Mouse (Mus musculus) cerebellum, postnatal 14 days (tissue): ENCODE measurements around the gene Tpte.
A peak's percentile ranks its signal among the peaks of the same experiment; 100 is the strongest.
"Not testable (repeated sequence)": the region's sequence is repeated elsewhere in the genome, so short reads cannot be mapped to it uniquely, and the experiment has no call there.

ENCODE experiments used
- DNase-seq, 2 experiments: peaks; one replicate each; pipeline ENCODE4 v3.0.0; 2021; ENCODE audit warnings: mixed read lengths in 2 of 2

Tpte gene

DNA sequence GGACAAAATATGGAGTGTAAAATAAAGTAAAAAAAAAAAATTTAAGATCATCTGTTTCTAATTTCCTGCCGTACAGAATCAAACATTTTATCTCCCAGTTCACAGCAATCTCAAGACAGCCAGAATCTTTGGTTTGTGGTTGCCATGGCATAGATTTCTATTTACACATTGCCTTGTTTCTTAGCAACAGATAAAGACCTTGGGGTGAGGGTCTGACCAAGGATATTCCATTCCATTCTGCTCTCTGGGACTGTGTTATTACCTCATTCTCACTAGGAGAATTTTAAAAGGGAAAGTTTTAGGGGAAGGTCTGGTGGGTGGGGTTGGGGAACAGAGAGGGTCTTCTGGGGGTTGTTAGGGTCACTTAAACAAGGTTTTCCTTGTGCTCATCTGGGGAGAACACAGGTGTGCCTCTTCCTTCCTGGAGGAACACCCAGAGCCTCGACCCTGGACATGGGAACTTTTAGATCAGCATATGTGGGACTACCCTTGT is at the start of gene Tpte:
Tpte (plus strand) TSS at position 443 of the 493 bp plus-strand sequence.
- no peak for DNase-seq

DNA sequence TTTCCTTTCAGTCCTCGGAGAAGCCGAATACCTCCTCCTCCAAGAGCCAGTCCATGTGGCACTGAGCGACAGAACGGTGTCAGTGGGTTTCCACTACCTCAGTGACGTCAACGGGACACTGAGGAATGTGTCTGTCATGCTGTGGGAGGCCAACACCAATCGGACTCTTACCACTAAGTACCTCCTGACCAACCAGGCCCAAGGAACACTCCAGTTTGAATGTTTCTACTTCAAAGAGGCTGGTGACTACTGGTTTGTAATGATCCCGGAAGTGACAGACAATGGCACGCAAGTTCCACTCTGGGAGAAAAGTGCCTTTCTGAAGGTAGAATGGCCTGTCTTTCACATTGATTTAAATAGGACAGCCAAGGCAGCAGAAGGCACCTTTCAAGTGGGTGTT is 40.3 kb upstream of the Tpte start:
- no peak for DNase-seq

DNA sequence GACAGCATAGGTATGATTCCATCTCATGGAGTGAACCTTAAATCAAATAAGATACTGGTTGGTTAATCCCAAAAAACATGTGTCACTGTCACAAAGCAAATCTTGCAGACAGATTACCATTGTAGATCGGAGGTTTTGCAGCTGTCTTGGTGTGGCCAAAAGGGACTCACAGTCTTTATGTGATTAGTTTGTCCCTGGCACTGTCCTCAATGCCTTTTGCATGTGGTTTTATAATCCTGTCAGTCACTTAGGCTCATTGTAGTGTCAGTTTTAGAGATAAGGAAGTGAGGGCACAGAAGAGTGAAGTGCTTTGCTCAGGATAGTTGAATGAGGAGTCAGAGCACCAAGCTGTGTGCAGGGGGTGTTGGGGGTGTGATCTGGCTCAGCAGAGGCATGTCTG is 37.6 kb upstream of the Tpte start:
- DNase-seq, result no peak

DNA sequence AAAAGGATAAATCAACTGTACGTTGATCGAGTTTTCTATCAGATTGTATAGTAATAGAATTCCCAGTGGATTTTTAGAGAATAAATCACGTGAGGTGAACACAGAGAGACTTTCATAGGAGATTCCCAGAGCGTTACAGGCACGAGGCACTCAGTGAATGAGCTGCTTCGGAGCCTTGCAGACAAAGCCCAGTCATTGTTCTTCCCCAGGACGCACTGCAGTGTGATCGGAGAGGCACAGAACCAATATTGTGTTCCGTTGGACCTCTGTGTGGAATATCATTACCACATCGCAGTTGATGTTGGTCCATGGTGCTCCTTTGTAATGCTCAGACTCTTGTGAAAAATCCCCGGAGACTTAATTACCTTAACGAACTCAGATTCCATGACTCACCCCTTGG is 35.3 kb upstream of the Tpte start:
- DNase-seq, result no peak

DNA sequence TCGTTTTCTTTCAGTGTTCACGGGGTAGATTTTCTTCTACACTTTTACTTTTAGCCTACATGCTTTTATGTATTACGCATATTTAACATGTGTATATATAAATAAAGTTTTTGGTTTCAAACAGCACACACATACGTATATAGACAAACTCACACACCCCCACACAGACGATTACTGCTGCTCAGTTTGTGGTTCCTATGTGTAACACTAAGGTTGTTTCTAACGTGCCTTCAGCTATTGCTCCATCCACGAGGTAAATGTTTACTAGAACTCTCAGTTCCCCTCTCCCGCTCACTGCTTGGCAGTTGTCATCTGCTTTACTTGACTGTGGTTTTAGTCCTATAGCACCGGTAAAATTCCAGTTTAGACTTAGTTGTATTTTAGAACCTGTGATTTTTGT is 34.2 kb upstream of the Tpte start:
- no peak for DNase-seq

DNA sequence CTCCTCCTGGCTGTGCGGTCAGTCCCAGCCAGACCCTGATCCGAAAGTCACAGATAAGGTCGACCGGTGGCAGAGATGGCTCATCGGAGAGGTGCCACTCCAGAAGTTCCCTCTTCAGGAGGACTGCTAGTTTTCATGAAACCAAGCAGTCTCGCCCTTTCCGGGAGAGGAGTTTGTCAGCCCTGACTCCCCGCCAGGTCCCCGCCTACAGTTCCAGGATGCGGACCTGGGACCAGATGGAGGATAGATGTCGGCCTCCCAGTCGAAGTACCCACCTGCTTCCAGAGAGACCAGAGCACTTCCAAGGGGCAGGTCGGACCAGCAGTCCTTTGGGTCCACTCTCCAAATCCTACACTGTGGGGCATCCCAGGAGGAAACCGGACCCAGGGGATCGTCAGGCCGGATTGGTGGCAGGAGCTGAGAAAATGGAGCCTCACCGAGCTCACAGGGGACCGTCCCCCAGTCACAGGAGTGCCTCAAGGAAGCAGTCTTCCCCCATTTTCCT is 24.2 kb upstream of the Tpte start:
- peak in 1 of 2 experiments; percentile 3 for DNase-seq

DNA sequence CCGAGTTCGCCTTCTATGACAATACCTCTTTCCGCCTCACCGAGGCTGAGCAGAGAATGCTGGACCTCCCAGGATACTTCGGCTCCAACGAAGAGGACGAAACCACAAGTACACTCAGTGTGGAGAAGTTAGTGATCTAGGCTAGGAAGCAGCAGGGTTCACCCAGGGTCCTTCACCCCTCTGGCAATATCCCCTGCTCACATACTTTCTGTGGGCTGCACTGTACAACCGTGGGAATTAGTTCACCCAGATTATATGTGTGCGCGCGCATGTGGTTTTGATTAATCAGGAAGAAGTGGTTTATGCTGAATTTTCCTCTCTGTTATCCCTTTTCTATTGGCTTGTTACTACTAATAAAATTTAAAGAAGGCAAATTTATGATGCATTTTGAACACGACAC is 23.7 kb upstream of the Tpte start:
- no peak for DNase-seq

DNA sequence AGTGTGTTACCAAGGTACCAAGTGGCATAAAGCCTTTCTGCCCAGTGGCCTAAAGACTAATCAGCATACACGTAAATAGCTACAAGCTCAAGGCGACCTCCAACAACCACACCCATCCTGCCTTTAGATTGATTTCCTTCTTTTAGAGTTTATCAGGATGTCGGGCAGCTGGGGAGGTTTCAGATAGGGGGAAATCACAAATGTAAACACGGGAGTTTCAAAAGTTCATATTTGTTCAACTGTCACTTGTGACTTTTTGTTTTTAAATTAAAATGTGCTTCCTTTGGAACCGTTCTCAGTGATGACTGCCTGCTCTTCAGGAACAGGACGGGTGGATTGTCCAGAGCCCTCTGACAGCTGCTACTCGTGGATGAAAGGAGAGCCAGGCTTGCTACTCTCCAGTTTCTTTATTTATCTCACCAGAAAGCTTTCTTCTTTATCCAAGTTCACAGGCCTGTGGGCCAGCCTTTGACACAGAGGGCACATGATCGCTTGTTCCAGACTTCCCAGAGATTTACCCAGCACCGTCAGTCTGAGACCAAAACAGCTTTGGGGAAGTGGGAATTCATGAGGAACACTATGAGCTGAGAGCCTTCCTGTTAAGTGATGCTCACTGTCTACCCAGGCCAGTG is 23.0 kb upstream of the Tpte start:
- DNase-seq, result no peak

DNA sequence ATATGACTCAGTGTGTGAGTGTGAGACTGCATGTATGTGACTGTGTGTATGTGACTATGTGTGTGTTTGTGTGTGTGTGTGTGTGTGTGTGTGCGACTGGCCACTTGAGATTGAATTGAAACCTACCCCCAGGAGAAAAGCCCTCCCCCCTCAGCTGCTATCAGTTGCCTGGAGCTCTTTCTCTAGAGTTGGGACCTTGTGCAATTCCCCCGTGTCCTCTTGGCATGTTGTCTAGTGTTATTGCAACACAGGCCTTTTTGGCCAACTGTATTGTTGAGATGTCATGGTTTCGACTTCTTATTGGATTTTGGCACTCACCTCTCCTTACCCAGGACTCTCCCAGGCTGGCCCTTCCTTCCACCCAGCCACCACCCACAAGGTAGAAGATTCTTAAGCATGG is 21.0 kb upstream of the Tpte start:
- no peak for DNase-seq

DNA sequence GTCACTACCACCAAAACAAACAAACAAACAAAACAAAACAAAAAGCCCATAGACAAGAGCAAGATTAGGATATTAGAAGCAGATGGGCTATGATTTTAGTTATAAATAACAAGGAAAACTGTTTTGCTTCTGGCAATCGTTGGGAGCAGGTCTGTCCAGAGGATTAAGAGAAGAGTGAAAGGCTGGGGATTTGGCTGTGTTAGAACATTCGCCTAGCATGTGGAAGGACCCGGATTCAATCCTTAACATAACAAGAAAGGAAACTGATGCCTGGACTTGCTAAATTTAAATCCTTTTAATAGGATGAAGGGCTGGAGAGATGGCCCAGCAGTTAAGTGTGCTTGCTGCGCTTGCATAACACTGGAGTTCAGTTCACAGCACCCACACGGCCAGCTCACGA is 18.9 kb upstream of the Tpte start:
- DNase-seq, result no peak

DNA sequence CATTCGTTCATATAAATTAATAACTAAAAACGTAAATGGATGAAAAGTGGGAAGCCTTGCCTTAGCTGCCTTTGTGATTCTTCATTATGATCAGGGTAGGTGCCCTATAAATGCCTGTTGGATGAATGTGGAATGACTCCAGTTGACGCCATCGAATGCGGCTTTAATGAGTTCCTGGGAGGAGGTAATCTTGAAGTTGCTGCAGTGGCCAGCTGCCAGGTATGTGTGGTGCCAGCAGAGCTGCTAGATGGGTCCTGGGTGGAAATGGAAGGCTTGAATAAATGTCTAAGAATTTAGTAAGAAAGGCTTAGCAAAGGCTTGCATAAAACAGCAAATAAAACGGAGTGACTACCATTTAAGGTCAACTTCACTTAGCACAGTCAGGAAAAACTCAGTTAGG is 18.5 kb upstream of the Tpte start:
- DNase-seq, result peak; percentile 3 to 7

DNA sequence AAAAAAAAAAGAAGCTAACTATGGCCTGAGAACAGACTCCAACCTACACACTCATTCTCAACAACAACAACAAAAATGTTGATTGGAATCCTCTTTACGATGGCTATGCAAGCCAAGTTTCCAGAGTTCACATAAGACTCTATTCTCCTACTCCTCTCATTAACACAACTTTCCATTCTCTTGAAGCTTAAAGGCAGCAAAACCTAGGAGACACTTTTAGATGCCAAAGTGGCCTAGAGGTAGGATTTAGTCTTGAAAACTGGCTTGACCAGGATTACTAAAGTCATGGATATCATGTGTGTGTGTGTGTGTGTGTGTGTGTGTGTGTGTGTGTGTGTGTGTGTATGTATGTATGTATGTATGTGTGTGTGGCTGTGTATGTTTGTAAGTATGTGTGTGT is 18.0 kb upstream of the Tpte start:
- DNase-seq, result no peak

DNA sequence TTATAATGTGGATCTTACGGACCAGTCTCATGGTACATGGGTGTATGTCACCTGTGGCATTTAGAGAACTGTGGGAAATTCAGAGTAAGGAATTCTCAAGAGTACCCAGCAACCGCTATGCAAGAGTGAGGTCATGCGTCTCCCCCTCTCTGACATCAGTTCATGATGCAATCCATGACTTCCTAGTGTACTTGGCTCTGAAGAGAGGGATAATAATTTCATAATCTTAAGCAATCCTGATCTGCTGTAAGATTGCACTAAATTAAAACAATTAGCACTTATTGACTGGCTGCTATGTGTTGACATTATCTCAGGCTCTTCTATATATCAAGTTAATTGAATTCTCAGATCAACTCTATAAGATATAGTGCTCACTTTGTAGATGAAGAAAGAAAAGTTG is 16.4 kb upstream of the Tpte start:
- DNase-seq, result no peak

DNA sequence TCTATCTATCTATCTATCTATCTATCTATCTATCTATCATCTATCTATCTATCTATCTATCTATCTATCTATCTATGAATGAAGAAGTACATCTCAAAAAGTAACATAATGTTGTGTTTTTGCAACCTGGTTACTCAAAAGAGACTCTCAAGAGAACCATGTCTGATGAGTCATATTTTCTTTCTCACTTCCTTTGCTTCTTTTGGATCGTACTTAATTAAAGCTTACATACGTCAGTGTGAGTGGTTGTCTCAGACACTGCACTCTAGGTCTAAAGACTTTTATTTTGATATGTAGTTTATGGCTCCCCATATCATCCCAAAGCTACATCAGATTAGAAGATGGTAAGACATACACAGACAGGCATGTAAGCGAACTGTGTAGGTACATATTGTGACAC is 10.1 kb upstream of the Tpte start:
- DNase-seq, result no peak

DNA sequence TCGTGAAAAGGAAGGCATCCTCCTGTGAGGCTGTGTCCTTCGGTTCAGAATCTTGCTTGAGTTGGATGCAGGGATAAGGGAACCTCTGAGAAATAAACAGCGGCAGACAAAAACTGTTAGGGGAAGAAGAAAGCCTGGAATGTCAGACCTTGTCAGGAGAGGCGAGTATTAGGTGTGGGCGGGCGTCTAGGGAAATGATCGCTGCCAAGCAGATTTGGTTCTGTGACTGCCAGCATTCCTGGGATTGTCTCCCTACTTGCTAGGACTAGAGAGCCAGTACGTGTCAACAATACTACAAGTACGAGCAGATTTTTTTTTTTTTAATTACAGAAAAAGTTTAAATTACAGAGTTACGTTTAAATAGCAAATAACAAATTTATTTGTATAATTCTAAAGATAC is 8.6 kb upstream of the Tpte start:
- DNase-seq, result no peak

DNA sequence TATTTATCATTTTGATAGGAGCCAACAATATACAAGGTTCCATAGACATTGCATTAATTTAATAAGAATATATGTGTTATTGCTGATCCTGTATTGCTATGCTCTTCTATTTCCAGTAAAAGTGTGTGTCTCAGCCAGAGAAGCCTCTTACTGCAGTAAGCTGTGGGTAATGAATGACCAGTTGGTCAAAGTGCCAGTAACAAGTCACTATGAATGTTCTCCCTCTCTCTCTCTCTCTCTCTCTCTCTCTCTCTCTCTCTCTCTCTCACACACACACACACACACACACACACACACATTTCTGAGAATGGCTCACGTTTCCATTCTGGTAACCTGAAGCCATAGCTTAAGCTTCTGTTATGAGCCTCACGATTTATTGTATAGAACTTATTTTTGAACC is 19.1 kb downstream of the Tpte start:
- DNase-seq, result no peak

DNA sequence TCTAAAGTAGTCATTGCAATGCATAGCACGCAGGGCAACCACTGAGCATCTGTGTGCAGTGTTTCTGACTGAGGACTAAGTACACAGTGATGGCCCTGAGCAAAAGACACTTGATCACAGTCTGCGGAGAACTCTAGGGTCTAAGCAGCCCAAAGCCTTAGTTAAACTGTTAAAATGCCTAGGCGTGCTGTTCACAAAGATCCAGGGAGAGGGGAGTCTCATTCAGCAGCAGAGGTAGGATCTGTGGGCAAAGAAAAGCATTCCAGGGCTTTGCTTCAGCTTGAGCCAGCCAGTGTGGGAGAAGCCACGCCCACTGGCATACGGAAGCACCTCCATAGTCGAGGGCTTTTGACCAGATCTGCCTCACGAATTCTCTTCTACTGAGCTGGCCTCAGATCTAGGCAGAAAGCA is 19.7 kb downstream of the Tpte start:
- DNase-seq, result peak; percentile 12 to 13

DNA sequence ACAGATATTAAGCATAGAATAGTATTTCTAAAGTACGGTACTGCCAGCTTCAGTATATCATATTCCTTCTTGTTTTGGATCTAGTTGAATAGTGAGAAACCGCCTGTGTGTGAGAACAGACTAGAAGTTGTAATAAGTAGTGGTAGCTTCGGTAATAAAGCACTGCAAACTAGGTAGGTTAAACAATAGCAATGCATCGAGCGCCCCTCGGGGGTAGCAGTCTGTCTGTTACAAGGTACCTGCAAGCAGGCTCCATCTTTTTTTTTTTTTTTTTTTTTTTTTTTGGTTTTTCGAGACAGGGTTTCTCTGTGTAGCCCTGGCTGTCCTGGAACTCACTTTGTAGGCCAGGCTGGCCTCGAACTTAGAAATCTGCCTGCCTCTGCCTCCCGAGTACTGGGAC is 20.8 kb downstream of the Tpte start:
- DNase-seq, result not testable (repeated sequence)

DNA sequence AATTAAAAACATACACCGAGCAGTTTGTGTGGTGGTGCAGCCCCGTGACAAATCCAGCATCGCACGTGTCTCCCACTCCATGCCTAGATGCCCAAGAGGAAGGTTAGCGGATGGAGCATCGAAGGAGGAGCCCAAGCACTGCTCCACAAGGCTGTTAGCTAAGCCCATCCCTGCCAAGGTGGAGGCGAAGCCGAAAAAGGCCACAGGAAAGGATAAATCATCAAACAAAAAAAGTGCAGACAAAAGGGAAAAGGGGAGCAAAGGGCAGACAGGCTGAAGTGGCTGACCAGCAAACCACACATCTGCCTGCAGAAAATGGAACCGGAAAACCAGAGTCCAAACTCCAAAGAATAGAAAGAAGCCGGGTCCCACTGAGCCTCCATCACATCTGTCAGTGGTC is 23.8 kb downstream of the Tpte start:
- DNase-seq, result no peak

DNA sequence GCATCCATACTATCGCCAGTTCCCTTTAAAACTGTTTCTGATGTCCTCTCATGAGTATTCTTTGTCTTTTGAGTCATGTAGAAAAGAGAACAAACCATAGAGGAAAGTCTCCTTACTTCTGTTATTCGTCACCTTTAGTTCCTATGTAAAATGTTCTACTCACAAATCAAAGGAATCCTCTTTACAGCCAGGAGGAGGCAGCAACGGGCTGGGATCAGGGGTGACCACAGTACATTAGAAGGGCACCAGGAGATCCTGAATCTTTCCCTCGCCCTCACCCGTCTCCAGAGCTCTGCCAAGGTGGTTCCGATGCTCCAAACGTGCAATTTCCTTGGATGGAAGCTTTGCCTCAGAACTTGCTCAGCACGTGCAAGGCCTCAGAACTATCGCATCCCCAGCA is 28.2 kb downstream of the Tpte start:
- DNase-seq, result peak in 1 of 2 experiments; percentile 2

DNA sequence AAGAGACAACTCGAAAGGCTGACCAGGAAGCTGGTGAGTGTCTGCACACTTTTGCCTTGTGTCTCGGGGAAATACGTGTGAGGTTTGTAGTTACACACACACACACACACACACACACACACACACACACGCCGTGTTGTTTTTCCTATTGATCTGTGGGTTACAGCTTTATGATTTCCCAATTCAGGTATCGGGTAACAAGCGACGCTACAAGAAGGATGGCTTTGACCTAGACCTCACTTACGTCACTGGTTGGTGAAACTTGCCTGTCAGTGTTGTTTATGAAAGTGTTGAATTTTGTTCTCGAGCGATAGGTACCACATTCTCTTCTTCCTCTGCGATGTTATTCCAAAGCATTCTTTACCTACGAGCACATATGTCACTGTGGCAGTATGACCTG is 52.2 kb downstream of the Tpte start:
- DNase-seq, result no peak

DNA sequence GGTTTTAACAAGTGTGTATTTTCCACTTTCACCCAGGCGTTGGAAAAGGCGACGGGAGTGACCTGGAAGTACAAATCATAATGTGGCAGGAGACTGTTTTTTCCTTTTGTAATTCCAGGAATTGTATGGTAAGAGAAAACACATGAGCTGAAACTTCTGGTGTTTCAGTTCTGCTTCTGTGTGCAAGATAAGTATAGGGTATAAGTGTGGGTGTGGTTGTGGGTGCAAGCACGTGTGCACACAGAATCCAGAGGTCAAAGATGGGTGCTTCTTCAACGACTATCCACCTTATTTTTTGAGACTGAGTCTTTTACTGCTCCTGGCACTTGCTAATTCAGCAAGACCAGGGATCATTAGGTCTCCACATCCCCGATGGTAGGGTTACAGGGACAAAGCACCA is 76.1 kb downstream of the Tpte start:
- no peak for DNase-seq

DNA sequence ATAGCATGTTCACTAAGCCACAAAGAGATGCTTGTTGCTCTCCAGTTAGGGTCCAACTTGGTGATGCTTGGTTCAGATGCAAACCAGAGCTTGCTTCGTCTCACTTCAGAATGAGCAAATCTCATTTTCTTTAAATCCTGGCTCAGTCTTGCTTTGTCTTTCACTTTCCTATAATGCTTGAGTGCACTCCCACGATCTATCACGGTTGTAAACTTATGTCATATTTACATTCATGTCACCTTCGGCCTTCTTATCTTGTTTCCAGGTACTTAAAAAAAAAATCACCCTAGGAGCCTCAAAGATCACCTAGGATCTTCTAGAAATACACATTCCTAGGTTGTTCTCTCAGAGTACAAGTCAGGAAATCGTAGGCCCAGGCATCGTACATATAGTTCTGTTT is 76.6 kb downstream of the Tpte start:
- DNase-seq, result no peak

DNA sequence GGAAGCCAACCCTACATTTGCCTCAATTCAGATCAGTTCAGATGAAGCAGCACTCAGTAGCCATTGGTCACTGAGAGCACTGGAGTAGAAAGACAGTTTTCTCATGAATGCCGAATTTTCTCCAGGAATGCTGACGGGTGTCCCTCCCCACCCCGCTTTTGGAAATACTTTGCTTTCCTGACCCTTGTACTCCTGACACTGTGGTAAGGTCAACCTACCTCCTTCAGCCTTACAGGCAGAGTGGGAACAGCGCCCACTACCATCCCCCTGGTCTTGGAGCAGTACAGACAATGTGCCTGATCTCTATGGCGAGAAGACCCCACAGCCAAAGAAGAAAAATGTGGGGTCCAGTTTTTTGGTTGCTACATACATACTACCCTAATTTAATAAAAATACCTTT is 93.1 kb downstream of the Tpte start:
- no peak for DNase-seq

DNA sequence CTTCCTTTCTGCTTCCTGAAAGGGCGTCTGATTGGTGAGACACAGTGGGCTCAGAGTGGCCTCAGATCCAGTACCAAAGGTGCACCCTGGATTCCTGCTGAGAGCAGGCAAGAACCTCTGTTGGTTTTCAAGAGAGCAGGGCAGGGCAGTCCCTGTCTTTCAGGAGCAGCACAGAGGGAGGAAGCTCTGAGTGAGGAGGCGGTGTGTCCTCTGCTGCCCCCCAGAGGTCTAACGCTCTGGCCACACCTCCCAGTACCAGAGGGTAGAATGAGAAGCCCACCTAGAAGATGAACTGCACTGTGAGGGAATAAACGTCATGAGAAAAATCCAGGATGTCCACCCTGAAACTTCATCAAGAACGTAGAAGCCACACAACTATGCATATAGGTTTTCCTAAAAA is 93.7 kb downstream of the Tpte start:
- DNase-seq, result peak; percentile 46 to 54
